Mouse (Mus musculus) lung, postnatal 36 days (tissue): ENCODE measurements around the gene Zfp169.

Experiments
- DNase-seq: peaks from one replicate; pipeline ENCODE4 v3.0.0; 2022; ENCODE audit warnings: mixed read lengths

Zfp169 gene

GRCm38 (mm10) chr13:48508661-48509060, 4.6 kb downstream of the Zfp169 start:
- peak; percentile 39 for DNase-seq

GRCm38 (mm10) chr13:48502422-48502821, 10.8 kb downstream of the Zfp169 start:
- no peak for DNase-seq

GRCm38 (mm10) chr13:48498676-48499075, 14.6 kb downstream of the Zfp169 start:
- peak; percentile 57 for DNase-seq

GRCm38 (mm10) chr13:48497693-48498221, 15.5 kb downstream of the Zfp169 start:
- peak; percentile 75 for DNase-seq

- DNase-seq = no peak
These were observed 20.1 kb downstream of the Zfp169 start for GRCm38 (mm10) chr13:48493183-48493582.

- no peak for DNase-seq
These were observed 22.7 kb downstream of the Zfp169 start for GRCm38 (mm10) chr13:48490396-48491182.

GRCm38 (mm10) chr13:48483606-48484005, 29.6 kb downstream of the Zfp169 start:
- no peak for DNase-seq

- DNase-seq = no peak
These were observed 44.5 kb downstream of the Zfp169 start for GRCm38 (mm10) chr13:48468656-48469180.

GRCm38 (mm10) chr13:48466186-48466585, 47.1 kb downstream of the Zfp169 start:
- no peak for DNase-seq

- peak; percentile 78 for DNase-seq
These were observed 49.1 kb downstream of the Zfp169 start for GRCm38 (mm10) chr13:48464170-48464569.

GRCm38 (mm10) chr13:48459280-48459679, 54.0 kb downstream of the Zfp169 start:
- DNase-seq = no peak

GRCm38 (mm10) chr13:48448119-48448518, 65.1 kb downstream of the Zfp169 start:
- no peak for DNase-seq

- DNase-seq = no peak
These were observed 69.3 kb downstream of the Zfp169 start for GRCm38 (mm10) chr13:48443996-48444395.

GRCm38 (mm10) chr13:48438321-48438720, 74.9 kb downstream of the Zfp169 start:
- DNase-seq = no peak
